ENCODE assay signal across 20 mouse cellular contexts in the genomic region with DNA sequence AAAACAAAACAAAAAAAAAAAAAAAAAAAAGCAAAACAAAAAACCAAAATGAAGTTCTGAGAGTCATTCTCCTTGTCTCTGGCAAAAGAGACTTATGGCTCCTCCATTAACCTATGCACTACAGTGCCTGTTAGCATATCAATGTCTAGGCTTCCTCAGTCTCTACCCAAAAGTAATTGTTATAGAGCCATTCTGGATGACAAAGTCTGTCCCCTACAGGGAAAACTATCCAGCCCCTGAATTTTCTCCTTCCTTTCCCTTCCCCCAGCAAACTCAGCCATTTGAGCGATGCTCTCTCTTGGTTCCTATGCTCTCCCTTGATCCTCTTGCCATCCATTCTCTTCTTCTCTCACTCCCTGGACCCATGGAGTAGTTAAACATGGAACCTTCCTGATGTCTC. TPM values are rescaled to one million over a fixed set of nuclear protein-coding genes. Genes with fewer than 3 reads are reported as not detected.
A peak's percentile ranks its signal among the peaks of the same experiment; 100 is the strongest.
DNase-seq lines count a peak whose midpoint lies in the region; TF ChIP-seq lines count a peak whose summit lies in the region.
"Had no signal": no experiment of that assay in that cellular context is flagged by ENCODE, and none has a peak within 500 bp of the region (broad histone marks: within the 10 kb centered on the region; RNA-seq: fewer than 3 reads in every experiment).

No protein-coding gene starts in this region.

- peak overlapping the region; percentile 99 for H3K27ac ChIP-seq in ES-Bruce4 (ENCODE audit: insufficient read depth, low read length)
- H3K27ac ChIP-seq in ES-E14 (ENCODE audit: insufficient read depth, low read depth, low read length, poor library complexity, severe bottlenecking): peak overlapping the region; percentile 61; the same call in 1 of the 2 replicates
- H3K27ac ChIP-seq: embryonic facial prominence, embryonic 10.5 days; embryonic facial prominence, embryonic 12.5 days; forebrain, embryonic 13.5 days; forebrain, embryonic 15.5 days had no signal

- peaks cover 8% of the 10 kb centered on the region for H3K4me1 ChIP-seq in ES-Bruce4 (ENCODE audit: control insufficient read depth, insufficient read depth, low read length)
- H3K4me1 ChIP-seq in ES-E14 (ENCODE audit: control insufficient read depth in 2 of 2, insufficient read depth in 2 of 2, low read length in 2 of 2, poor library complexity in 1 of 2): peaks cover 2 to 8% of the 10 kb centered on the region in 2 experiments; a peak in 3 of 4 replicates
- H3K4me1 ChIP-seq: embryonic facial prominence, embryonic 12.5 days; forebrain, embryonic 13.5 days had no signal

- no peak for TF ChIP-seq POLR2A in ES-Bruce4 (IDR thresholded peaks at IDR 0.05; ENCODE audit: insufficient read depth, low read length)

- no peak for TF ChIP-seq CTCF in ES-Bruce4 (IDR thresholded peaks at IDR 0.05; ENCODE audit: low read depth, low read length)

- H3K27me3 ChIP-seq in ES-Bruce4 (ENCODE audit: control insufficient read depth, insufficient read depth, low read length, poor library complexity, severe bottlenecking): no peaks in the 10 kb centered on the region
- H3K27me3 ChIP-seq: CH12.LX; embryonic facial prominence, embryonic 12.5 days; forebrain, embryonic 13.5 days; forebrain, embryonic 15.5 days had no signal

- H3K9ac ChIP-seq in ES-Bruce4 (ENCODE audit: low read depth, poor library complexity, severe bottlenecking) (0 out of 2 replicates have a peak overlapping the region, but pooled peaks have one; percentile 29), ES-E14 (ENCODE audit: insufficient read depth, low read depth, low read length, poor library complexity, severe bottlenecking) (no peak overlapping the region)
- H3K9ac ChIP-seq: embryonic facial prominence, embryonic 12.5 days; forebrain, embryonic 13.5 days; forebrain, embryonic 15.5 days; forebrain, postnatal 0 days had no signal

- TF ChIP-seq EP300 in ES-Bruce4 (IDR thresholded peaks at IDR 0.05; ENCODE audit: insufficient read depth, low read depth, low read length): no peak

- no peak overlapping the region for H3K4me3 ChIP-seq in ES-Bruce4 (ENCODE audit: low read depth, low read length)
- H3K4me3 ChIP-seq in ES-E14 (ENCODE audit: insufficient read depth in 1 of 2, low read depth in 1 of 2, low read length in 2 of 2, poor library complexity in 1 of 2, severe bottlenecking in 1 of 2): no peak overlapping the region
- H3K4me3 ChIP-seq: embryonic facial prominence, embryonic 10.5 days; embryonic facial prominence, embryonic 12.5 days; forebrain, embryonic 13.5 days; forebrain, embryonic 15.5 days had no signal

- H3K36me3 ChIP-seq in ES-Bruce4 (ENCODE audit: control insufficient read depth, insufficient read depth, low read length, poor library complexity, severe bottlenecking) (no peaks in the 10 kb centered on the region), ES-E14 (ENCODE audit: control insufficient read depth, insufficient read depth, low read length, poor library complexity, severe bottlenecking) (no peaks in the 10 kb centered on the region)
- H3K36me3 ChIP-seq: embryonic facial prominence, embryonic 10.5 days; embryonic facial prominence, embryonic 12.5 days; forebrain, embryonic 15.5 days had no signal

- DNase-seq in ES-E14 (ENCODE audit: low read depth, low spot score): no peak
- DNase-seq in ZHBTc4 (ENCODE audit: low read depth, low spot score): peak; percentile 55
- DNase-seq in cerebellum, postnatal 36 days: no peak
- no peak for DNase-seq in gastrocnemius, postnatal 14 days
- DNase-seq: adrenal gland, adult 2 months; adrenal gland, postnatal 10 days; adrenal gland, postnatal 25 days; B cell, adult 2 months; cerebellum, adult 11 months; cerebellum, adult 18-20 months; cerebellum, adult 8-10 months; cerebellum, adult 9-11 months; cerebellum, postnatal 14 days; forebrain, postnatal 0 days had no signal

- intact Hi-C loops in gastrocnemius, postnatal 14 days (cut with DNase I; ENCODE audit: low total_unique reads): no loop called here

- H3K9me3 ChIP-seq in ES-Bruce4 (replicated peaks; ENCODE audit: control insufficient read depth, insufficient read depth, low read length, poor library complexity, severe bottlenecking): no peaks in the 10 kb centered on the region
- no peaks in the 10 kb centered on the region; the same call in 1 of the 2 replicates for H3K9me3 ChIP-seq in ES-E14 (ENCODE audit: control insufficient read depth, insufficient read depth, low read depth, low read length)
- H3K9me3 ChIP-seq: embryonic facial prominence, embryonic 10.5 days; embryonic facial prominence, embryonic 12.5 days; forebrain, embryonic 13.5 days; forebrain, embryonic 15.5 days had no signal

- in situ Hi-C loops in ES-E14 (cut with MboI; ENCODE audit: low sequenced_read_pairs in 2 of 2, unreplicated experiment in 2 of 2): no loop called here

TF ChIP-seq in ES-E14, 5 proteins besides CTCF, POLR2A, EP300 and RAD21:
- TF ChIP-seq ZNF384 (IDR thresholded peaks at IDR 0.05; ENCODE audit: low read depth, low read length): 0 out of 2 replicates have a peak, but pooled peaks have one; percentile 17
- TF ChIP-seq HCFC1 (IDR thresholded peaks at IDR 0.05; ENCODE audit: borderline replicate concordance, insufficient read depth, low read length): no peak

RNA-seq across cellular contexts. Expression of a gene that starts 24.0 kb away (rescaled TPM):
- polyA plus RNA-seq in ES-Bruce4 (2011; ENCODE audit: insufficient read depth, insufficient read length, low read depth, missing spikeins): 60.9 and 72.9 TPM in 2 replicates
- total RNA-seq in ES-E14 (2012; rRNA removed): 63.9 and 75.4 TPM in 2 replicates
- total RNA-seq in gastrocnemius, postnatal 14 days (2021): 10 to 100 TPM; 30.9 to 31.5 TPM

RNA-seq across cellular contexts. Expression of a gene that starts 24.4 kb away (rescaled TPM):
- 12.0 and 12.1 TPM in 2 replicates for polyA plus RNA-seq in ES-Bruce4 (2011; ENCODE audit: insufficient read depth, insufficient read length, low read depth, missing spikeins)
- 16.1 and 19.4 TPM in 2 replicates for total RNA-seq in ES-E14 (2012; rRNA removed)
- total RNA-seq in gastrocnemius, postnatal 14 days (2021): 1 to 10 TPM; 6.9 to 7.3 TPM
